Mouse (Mus musculus) olfactory bulb, adult 2 months (tissue): ENCODE results near the gene Gpr157.

ENCODE experiments used
- CTCF ChIP-seq: fragments of 200-500 bp; IDR thresholded peaks from 2 replicates; pipeline ENCODE4 v1.5.1; 2012; ENCODE audit warnings: low read depth, mild to moderate bottlenecking, low read length, moderate library complexity; ENCODE audit not compliant: insufficient read depth
- POLR2A ChIP-seq: fragments of 200-500 bp; IDR thresholded peaks from 2 replicates; pipeline ENCODE4 v1.6.1; 2012; ENCODE audit warnings: mild to moderate bottlenecking, low read depth, low read length, moderate library complexity; ENCODE audit not compliant: insufficient read depth

DNA sequence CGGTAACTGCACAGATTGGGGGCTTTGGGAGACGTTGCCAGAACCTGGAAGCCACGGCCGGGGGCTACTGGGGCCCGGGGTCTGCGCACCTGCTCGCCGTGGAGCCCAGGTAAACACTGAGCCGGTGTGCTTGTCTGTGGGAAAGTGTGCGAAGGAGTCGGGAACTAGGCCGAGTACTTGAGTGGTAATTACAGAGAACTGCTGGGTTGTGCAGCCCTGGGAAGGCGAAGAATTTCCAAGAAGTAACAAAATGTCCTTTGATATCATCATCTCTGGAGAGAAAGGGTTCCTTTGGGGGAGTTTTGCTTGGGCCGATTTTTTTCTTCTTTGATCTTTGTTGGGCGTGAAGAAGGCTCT, 38.0 kb upstream of the Gpr157 start:
- no peak for TF ChIP-seq POLR2A
- TF ChIP-seq CTCF: no peak
